Mouse (Mus musculus) v-Abl transformed pro-B cells (cell line): ENCODE measurements around the gene Slain1.
"Not testable (repeated sequence)": the region's sequence is repeated elsewhere in the genome, so short reads cannot be mapped to it uniquely, and the experiment has no call there.

Experiments
- in situ Hi-C, 2 experiments: fragments of 400-800 bp; cut with MboI; formaldehyde crosslinking; loops; one replicate each; pipeline ENCODE4 v1.15.1; 2025; ENCODE audit not compliant: unreplicated experiment in 2 of 2

Gene Slain1

DNA sequence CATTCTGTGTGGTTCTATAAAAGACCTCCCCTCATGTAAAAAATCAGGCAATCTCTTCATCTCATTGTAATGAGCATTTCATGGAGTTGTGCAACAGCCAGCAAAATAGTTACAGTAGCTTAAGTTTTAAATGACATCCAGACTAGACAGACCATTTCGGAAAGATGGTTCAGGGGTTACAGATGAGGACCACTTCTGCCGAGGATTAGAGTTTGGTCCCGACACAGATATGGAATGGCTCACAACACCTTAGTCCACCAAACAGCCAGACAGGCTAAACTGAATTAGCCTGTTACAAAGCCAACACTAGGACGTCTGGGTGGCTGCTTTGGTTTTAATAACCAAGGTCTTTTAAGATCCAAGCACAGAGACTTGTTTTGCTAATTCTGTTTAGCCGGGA, 68.0 kb downstream of the Slain1 start:
- in situ Hi-C loops = loop anchor here (10.0 to 25.0 kb wide), 2 partner anchors 807 to 1569 kb away; partner anchors contain the start of gene Rnf219 (in 1 of the 2)

DNA sequence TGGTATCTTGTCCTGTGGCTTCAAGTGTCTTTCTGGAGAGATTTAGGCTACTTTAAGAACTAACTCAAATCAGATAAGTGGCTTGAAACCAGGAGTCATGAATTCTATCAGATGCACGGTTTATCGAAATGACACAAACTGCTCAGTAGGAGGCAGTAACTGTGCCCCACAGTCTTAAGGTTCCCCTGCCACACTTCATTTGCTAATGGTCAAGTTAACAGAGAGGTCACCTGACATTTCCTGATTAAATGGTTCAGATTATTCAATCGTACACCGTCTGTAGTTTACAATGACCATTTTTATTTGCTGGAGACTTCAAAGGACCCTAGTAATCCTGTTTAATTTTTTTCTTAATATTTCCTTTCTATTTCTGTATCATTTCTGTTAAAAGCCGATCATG, 68.4 kb downstream of the Slain1 start:
- in situ Hi-C loops = loop anchor here (10.0 to 25.0 kb wide), 2 partner anchors 806 to 1569 kb away; partner anchors contain the start of gene Rnf219 (in 1 of the 2)

DNA sequence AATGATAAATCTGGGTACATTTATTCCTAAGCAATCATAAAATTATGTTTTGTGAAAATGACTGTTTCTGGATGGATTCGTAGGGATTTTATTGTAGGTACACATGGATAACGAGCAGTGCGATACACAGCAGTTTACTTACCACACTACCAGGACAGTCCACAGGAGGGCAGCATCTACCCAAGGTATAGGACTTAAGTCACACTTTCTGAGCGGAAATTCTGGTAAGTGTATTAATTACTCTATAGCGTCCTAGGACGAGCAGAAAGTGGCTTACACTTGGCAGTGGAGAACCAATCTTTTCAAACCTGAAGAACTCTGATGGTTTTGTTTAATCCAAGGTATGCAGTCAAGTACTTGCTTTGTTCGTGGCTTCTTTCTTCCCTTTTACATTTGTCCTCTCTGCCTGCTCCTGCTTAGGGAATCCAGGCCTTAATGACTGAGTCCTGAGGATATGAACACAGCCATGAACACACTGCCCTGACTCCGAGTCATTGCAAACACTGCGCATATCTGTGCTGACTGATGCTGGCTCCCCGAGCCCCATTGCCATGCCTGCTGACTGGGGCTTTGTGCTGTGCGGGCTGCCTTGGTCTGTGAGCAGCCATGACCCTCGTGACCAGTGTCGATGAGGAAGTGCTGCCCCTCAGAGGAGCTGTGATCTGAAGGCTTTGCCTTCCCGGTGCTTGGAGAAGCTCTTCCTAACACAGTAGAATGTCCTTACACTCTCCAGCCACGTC, 69.0 kb downstream of the Slain1 start:
- in situ Hi-C loops = loop anchor here (10.0 to 25.0 kb wide), 2 partner anchors 806 to 1568 kb away; partner anchors contain the start of gene Rnf219 (in 1 of the 2)

DNA sequence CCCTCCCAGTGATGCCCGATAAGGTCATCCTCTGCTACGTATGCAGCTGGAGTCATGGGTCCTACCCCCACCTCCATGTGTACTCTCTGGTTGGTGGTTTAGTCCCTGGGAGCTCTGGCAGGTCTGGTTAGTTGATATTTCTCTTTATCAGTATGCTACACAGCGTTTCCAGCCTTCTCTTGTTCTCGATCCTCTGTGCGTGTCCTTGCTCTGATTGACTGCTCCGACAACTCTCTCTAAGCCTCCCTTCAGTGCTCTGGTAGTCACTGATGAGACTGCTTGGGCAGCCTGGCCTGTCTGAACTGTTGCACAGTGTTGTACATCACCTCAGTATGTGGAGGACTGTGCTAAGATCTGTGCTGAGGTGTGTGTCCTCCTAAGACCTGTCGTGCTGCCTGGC, 70.1 kb downstream of the Slain1 start:
- in situ Hi-C loops = loop anchor here (10.0 to 25.0 kb wide), 3 partner anchors 315 to 1567 kb away; no protein-coding TSS in a partner anchor

DNA sequence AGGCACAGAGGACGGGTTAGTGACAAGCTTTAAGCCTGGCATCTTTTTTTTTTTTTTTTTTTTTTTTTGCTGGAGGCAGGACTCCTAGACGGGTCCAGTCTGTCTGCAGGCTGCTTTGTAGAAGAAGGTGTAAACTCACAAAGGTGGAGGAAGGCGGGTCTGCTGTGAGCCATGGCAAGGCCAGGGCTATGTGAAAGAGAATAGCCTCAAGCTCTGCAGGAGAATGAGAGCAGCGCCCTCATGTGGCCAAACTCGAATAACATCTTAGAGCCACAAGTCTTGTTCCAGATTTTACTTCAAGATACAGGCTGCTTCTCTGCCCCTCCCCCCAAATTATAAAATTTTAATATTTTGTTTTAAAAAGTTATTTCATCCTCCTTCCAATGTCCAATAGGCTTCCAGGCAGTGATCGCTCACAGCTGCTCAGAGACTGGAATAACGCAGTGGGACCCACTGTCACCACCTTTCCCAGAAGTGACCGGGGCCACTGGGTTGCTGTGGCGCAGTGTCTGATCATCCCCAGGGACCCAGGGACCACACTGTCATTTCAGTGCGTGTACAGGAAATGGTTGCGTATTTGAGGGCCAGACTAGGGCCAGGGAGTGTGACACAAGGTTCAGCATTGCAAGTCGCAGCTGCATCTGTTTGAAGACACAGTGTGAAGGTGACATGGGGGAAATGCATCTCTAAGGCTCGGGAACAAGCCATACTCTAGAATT, 70.8 kb downstream of the Slain1 start:
- in situ Hi-C loops = loop anchor here (10.0 to 25.0 kb wide), 3 partner anchors 314 to 1567 kb away; no protein-coding TSS in a partner anchor

DNA sequence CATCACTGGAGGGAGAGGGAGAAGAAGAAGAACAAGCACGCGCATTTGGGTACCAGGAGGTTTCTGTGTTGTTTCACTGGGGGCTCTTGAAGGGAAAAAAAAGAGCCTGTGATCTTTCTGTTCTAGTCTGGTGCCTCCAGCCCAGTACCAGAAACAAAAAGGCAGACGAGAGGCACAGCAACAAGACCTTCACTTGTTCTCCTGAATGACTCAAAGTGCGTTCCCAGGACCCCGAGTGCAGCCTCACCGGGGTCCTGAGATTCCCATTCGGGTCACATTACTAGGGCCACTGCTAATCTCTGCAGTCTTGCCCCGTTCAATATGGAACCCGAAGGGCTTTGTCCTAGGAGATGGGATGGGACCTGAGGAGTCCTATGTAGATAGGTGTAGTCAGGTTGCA, 73.3 kb downstream of the Slain1 start:
- in situ Hi-C loops = loop anchor here (10.0 to 25.0 kb wide), 3 partner anchors 311 to 1564 kb away; no protein-coding TSS in a partner anchor

DNA sequence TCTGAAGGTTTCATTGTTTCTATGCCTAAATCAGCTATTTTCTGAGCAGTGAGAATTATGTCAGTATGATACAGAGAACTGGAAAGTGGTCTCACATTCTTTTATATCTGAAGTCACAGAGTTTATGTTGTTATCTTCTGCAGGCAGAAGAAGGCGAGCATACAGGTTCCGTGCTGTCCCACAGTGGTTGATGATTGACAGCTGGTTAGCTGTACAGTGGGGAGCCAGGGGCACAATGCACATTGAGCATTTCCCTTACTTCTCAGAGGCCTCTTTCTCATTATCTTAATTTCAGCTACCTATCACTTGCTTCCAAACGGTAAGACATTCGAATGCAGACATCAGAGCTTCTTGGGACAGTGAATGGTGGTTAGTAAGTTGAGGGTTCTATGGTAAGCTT, 73.8 kb downstream of the Slain1 start:
- in situ Hi-C loops = loop anchor here (10.0 to 25.0 kb wide), 3 partner anchors 311 to 1563 kb away; no protein-coding TSS in a partner anchor

DNA sequence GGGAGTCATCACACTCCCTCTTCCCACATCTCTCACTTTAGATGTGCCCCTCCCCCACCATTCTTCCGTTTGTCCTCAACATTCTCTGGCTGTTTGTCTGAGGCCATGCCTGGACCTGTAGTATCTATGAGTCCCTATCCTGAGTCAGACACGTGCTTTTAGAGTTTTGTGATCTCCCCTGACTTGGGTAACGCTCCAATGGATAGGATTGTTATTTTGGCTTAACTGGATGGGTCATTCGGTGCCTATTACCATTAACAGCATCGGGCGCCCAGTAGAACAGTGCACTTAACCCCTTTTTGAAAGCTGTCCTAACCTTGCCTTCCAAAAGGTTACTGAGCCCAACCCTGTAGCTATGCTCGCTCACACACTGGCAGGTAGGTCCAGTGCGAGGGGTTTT, 78.5 kb downstream of the Slain1 start:
- in situ Hi-C loops = loop anchor here (10.0 kb wide), 2 partner anchors 306 to 1086 kb away; no protein-coding TSS in a partner anchor

DNA sequence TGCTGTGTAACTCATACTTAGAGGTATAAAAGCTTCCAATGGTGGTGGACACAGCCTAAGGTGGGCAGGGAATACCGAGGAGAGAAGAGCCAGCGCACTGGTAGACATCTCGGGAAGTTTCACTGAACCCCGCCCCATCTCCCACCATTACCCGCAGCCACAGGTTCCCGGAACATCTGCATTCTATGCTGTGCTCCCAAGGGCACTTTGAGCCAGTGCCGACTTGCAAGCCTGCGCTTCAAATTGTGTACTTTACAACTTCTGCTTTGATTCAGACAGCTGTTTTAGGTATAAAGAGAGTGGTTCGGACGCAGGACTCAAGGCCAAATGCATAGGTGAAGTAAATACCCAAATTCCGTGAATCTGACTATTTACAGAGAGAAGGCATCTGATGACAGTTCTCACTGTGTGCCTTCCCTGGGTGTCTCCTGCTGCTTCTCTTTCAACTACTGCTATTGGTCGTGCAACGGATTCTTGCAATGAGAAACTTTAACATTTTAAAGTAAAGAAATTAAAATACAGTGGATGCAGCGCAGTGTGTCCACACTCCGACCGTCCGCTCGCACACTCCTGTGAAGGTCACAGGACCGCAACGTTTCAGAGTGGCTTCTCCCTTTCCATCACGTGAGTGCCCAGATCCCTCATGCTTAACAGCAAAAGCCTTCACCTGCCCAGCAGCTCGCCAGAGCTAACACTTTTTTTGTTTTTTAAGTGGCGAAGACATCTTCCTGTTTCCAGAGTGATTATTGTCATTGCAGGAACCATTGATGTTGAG, 79.1 kb downstream of the Slain1 start:
- in situ Hi-C loops = loop anchor here (10.0 kb wide), 2 partner anchors 306 to 1086 kb away; no protein-coding TSS in a partner anchor

DNA sequence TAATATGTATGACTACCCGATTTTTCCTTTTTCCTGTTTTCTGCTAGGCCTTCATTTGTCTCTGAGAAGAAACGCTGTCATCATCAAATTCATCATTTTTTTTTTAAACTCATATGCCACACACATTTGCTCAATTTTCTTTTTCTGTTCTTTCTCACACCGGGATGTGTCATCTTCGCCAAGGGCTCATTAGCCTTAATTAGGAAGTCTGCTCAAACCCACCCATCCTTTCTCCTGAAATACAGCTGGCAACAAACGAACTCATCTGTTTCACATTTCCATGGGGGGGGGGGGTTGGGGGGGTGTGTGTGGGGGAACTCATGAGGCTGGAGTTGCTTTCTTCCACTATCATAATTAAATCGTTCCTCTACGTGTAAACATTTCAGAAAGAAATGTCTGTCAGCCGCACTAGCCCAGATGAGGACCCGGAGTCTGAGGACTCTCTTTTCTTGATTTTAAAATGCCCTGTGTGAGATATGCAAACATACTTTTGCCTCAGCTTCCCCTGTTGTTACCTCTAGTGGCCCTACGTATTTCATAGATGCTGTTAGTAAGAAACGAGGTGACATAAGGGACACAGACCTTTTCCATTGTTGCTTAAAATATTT, 79.8 kb downstream of the Slain1 start:
- in situ Hi-C loops = loop anchor here (10.0 kb wide), 2 partner anchors 305 to 1085 kb away; no protein-coding TSS in a partner anchor

DNA sequence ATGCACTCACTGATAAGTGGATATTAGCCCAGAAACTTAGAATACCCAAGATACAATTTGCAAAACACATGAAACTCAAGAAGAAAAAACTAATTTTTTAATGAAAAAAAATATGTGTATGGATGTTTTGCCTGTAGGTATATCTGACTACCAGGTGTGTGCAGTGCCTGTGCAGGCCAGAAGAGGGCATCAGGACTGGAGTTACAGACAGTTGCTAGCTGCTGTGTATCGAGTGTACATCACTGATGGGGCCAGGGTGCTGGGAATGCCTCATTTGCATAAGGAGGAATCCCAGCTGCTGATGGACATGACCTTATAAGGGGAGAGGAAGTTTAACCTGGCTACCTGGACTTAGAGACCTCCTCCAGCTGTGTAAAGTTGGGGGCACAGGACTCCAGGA, 82.6 kb downstream of the Slain1 start:
- in situ Hi-C loops = no loop called here

DNA sequence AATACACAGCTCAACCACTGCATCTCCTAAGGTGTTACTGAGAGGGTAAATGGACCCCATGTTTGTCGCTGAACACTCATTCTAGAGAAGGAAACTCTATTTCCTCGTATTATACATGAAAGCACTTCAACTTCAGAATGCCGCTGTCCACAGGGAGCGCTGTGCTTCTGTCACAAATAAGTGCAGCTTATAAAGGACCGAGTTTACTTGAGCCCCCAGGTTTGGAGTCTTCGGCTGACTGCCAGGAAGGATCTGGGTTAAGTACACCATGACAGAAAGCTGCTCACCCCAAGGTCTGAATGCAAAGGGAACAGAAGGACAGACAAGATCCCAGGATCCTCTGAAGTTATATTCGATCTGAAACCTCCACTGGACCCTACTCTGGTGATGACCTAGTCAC, 91.2 kb downstream of the Slain1 start:
- in situ Hi-C loops = no loop called here

DNA sequence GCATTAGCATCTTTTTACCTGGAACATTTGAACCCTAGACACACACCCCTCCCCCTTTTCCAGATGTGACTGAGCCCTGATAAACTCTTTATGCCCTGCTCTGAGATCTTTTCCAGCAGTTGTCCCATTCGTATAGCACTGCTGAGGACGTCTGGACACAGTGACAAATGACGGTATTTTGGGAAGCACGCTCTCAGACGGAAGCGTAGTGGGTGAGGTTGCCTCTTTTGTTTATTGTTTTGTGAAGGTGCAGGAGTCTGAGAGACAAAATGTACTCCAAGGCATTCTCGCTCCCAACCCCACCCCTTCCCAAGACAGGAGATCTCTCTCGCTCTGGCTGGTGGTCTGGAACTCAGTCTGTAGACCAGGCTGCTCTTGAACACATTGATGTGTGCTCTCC, 92.1 kb downstream of the Slain1 start:
- in situ Hi-C loops = no loop called here

DNA sequence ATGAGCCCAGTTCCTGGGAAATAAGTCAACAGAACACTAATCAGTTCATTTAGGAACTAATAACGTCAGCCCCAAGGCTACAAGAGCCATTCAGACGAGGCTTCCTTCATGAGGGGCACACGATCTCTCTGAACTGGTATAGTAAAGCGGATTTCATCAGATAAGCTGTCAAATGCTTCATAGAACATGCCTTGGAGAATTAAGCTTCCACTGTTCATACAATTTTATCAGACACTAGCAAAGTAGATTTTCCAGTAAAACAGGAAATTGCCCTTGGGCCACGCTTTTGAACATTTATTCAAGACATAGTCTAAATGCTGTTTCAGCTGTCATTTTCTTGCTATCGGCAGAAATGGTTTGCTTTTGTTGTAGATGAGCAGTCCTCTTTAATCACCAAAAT, 97.3 kb downstream of the Slain1 start:
- in situ Hi-C loops = no loop called here

DNA sequence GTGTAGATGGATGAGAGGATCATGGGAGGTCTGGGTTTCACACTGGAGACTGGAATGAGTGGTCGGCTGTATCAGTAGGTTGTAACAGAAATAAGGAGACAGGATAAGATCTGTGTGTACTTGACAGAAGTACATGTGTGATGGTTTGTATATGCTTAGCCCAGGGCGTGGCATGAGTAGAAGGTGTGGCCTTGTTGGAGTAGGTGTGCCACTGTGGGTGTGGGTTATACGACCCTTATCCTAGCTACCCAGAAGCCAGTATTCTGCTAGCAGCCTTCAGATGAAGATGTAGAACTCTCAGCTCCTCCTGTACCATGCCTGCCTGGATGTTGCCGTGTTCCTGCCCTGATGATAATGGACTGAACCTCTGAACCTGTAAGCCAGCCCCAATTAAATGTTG, 100.6 kb downstream of the Slain1 start:
- in situ Hi-C loops = not testable (repeated sequence)

DNA sequence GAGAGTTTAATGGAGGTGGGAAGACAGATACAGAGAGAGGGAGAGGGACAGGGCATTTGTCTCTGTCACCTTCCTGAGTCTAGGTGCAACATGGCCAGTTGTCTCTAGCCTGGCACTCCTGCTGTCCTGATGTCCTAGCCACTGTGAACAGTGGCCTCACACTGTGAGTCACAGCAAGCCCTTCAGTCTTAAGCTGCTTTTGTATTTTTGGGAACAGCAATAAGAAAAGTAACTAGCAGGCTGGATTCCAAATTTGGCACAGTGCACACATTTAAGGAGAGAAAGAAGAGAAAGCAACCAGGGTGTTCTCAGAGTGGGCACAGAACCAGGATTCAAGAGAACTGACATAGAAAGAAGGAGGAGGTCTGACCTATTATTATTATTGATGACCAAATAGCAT, 101.4 kb downstream of the Slain1 start:
- in situ Hi-C loops = no loop called here

DNA sequence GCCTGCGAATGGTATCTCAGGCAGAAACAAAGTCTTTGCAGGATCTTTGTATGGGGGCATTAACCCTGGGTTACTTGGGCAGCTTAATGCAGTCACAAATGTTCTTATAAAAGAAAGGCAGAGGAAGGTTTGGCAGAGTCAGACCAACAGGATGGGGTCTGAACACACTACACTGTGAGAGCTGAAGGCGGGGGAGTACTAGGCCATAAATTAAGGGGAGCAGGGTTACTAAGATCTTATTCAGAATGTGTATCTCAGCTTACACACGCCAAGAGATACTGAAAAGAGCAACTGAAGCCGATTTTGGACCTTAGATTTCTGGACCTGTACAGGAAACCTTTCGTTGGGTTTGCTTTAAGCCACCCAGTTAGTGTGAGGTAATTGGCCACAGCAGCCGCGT, 102.7 kb downstream of the Slain1 start:
- in situ Hi-C loops = no loop called here

DNA sequence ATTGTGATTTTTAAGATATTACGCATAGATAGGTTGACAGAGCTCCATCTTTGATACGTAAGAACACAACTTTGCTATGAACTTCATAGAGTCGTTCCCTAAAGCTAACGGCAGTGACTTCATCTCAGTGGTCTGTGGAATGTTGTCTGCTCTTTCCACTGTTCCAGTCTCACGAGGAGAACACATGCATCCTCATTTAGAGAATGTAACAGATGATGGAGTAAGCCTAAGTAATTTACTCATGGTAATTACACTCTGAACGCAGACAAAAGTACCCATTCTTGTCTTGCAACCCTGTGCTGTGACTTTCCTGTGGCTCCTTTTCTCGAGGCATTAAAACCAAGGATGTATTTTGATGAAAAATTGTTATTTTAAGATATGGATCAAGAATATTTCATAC, 104.0 kb downstream of the Slain1 start:
- in situ Hi-C loops = no loop called here

DNA sequence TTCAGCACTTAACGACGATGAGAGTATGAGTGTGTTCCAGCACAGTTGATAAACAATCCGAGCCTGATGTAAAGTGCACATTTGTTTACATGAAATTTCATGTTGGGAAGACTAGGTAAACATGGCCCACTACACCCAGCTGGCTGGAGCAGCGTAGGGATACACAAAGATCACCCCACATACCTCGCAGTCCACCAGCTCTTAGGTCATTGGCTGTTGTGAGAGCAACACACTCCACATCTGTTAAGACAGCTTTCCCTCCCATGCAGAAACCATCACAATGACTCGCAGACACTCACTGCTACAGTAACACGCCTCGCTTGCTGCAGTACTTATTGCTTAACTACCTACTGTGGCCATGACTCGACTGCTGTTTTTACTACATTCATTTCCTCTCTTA, 104.4 kb downstream of the Slain1 start:
- in situ Hi-C loops = no loop called here
